8 mouse cellular contexts compared by ENCODE assay signal in genomic region chr12:112955800-112956199, GRCm38 (mm10). TPM values are rescaled to one million over a fixed set of nuclear protein-coding genes. Genes with fewer than 3 reads are reported as not detected.
A peak's percentile ranks its signal among the peaks of the same experiment; 100 is the strongest.
DNase-seq lines count a peak whose midpoint lies in the region; ATAC-seq and TF ChIP-seq lines count a peak whose summit lies in the region.

No protein-coding gene starts in this region.

- H3K4me3 ChIP-seq in testis, adult 2 months (ENCODE audit: control insufficient read depth, low read depth, low read length) = no peak overlapping the region
- H3K4me3 ChIP-seq in intestine, postnatal 0 days (ENCODE audit: low read depth, low read length) = no peak overlapping the region
- H3K4me3 ChIP-seq in limb, embryonic 10.5 days = no peak overlapping the region
- no peak overlapping the region for H3K4me3 ChIP-seq in midbrain, embryonic 13.5 days (replicated peaks)

- H3K27me3 ChIP-seq in testis, adult 2 months (ENCODE audit: control insufficient read depth, insufficient read depth, low read length) = no peaks in the 10 kb centered on the region
- no peaks in the 10 kb centered on the region for H3K27me3 ChIP-seq in intestine, postnatal 0 days (replicated peaks; ENCODE audit: control insufficient read depth, insufficient read depth, low read length)
- no peaks in the 10 kb centered on the region for H3K27me3 ChIP-seq in limb, embryonic 10.5 days (ENCODE audit: low read depth, poor library complexity, severe bottlenecking)
- no peaks in the 10 kb centered on the region for H3K27me3 ChIP-seq in midbrain, embryonic 13.5 days

- 19% methylated on average over 4 of the region's 4 CpGs for WGBS in intestine, postnatal 0 days
- WGBS in limb, embryonic 10.5 days = 41% methylated on average over 4 of the region's 4 CpGs
- 32% methylated on average over 4 of the region's 4 CpGs for WGBS in midbrain, embryonic 13.5 days

- peak; percentile 68; the same call in 1 of the 2 replicates for TF ChIP-seq CTCF in testis, adult 2 months (IDR thresholded peaks at IDR 0.05; ENCODE audit: control insufficient read depth, insufficient read depth, insufficient replicate concordance, low read depth, low read length)
- TF ChIP-seq CTCF in intestine, postnatal 0 days (IDR thresholded peaks at IDR 0.05; ENCODE audit: low read depth) = peak; percentile 93

- no peaks in the 10 kb centered on the region for H3K9me3 ChIP-seq in intestine, postnatal 0 days (ENCODE audit: control insufficient read depth)
- H3K9me3 ChIP-seq in limb, embryonic 10.5 days (replicated peaks) = no peaks in the 10 kb centered on the region
- H3K9me3 ChIP-seq in midbrain, embryonic 13.5 days = no peaks in the 10 kb centered on the region

- no peak for TF ChIP-seq POLR2A in testis, adult 2 months (IDR thresholded peaks at IDR 0.05; ENCODE audit: control insufficient read depth, low read depth, low read length)

- no peak overlapping the region for H3K9ac ChIP-seq in intestine, postnatal 0 days (ENCODE audit: low read depth, low read length)
- no peak overlapping the region for H3K9ac ChIP-seq in midbrain, embryonic 13.5 days (replicated peaks)

- no peak overlapping the region for H3K27ac ChIP-seq in testis, adult 2 months (ENCODE audit: control insufficient read depth, insufficient read depth, low read depth, low read length)
- no peak overlapping the region for H3K27ac ChIP-seq in intestine, postnatal 0 days (ENCODE audit: low read depth, low read length)
- no peak overlapping the region for H3K27ac ChIP-seq in limb, embryonic 10.5 days
- no peak overlapping the region for H3K27ac ChIP-seq in midbrain, embryonic 13.5 days

- DNase-seq in testis, postnatal 14 days (ENCODE audit: low spot score) = no peak
- DNase-seq in cerebellum, postnatal 14 days = peak; percentile 91 to 93
- peak; percentile 79 for DNase-seq in gastrocnemius, adult 18-20 months (ENCODE audit: low spot score)
- peak; percentile 79 for DNase-seq in limb, embryonic 10.5 days (ENCODE audit: low spot score)
- DNase-seq in spleen, postnatal 14 days (ENCODE audit: low spot score in 2 of 2) = peak; percentile 57 to 74

- peaks cover 3% of the 10 kb centered on the region; the same call in 1 of the 2 replicates for H3K36me3 ChIP-seq in testis, adult 2 months (ENCODE audit: control insufficient read depth, insufficient read depth, low read length)
- peaks cover 21% of the 10 kb centered on the region for H3K36me3 ChIP-seq in intestine, postnatal 0 days (ENCODE audit: control insufficient read depth, insufficient read depth)
- H3K36me3 ChIP-seq in limb, embryonic 10.5 days = peaks cover 42% of the 10 kb centered on the region
- H3K36me3 ChIP-seq in midbrain, embryonic 13.5 days = peaks cover 15% of the 10 kb centered on the region

- ATAC-seq in intestine, postnatal 0 days = peak; percentile 25
- peak; percentile 59; the same call in 1 of the 2 replicates for ATAC-seq in midbrain, embryonic 13.5 days

- H3K4me2 ChIP-seq in intestine, postnatal 0 days (replicated peaks; ENCODE audit: low read depth) = no peak overlapping the region
- H3K4me2 ChIP-seq in midbrain, embryonic 13.5 days (replicated peaks) = no peak overlapping the region

- H3K4me1 ChIP-seq in testis, adult 2 months (ENCODE audit: control insufficient read depth, insufficient read depth, low read length) = peaks cover 10% of the 10 kb centered on the region
- 0 out of 2 replicates have a peak, but pooled peaks cover 2% of the 10 kb centered on the region for H3K4me1 ChIP-seq in intestine, postnatal 0 days (replicated peaks; ENCODE audit: control insufficient read depth, insufficient read depth, low read length)
- peaks cover 27% of the 10 kb centered on the region for H3K4me1 ChIP-seq in limb, embryonic 10.5 days
- peaks cover 12% of the 10 kb centered on the region for H3K4me1 ChIP-seq in midbrain, embryonic 13.5 days (replicated peaks)

RNA-seq across cellular contexts. Expression of gene Nudt14, which starts 13.9 kb away (rescaled TPM):
- 14.8 and 15.6 TPM in 2 replicates for polyA plus RNA-seq in testis, adult 2 months (2012; rRNA removed)
- total RNA-seq in gastrocnemius, adult 18-20 months (2021) = 1 to 10 TPM; 6.5 to 7.6 TPM
- polyA plus RNA-seq in intestine, postnatal 0 days (2015; fragmentation: Nextera tagmentation; extraction: Ambion mirVana) = 90.6 and 92.1 TPM in 2 replicates
- 76.7 and 79.7 TPM in 2 replicates for polyA plus RNA-seq in limb, embryonic 10.5 days (2016; fragmentation: Nextera tagmentation; extraction: Ambion mirVana)
- polyA plus RNA-seq in midbrain, embryonic 13.5 days (2015; fragmentation: Nextera tagmentation; extraction: Ambion mirVana) = 53.7 and 61.9 TPM in 2 replicates

RNA-seq across cellular contexts. Expression of gene Btbd6, which starts 20.5 kb away (rescaled TPM):
- 5.5 and 7.5 TPM in 2 replicates for polyA plus RNA-seq in testis, adult 2 months (2012; rRNA removed)
- total RNA-seq in gastrocnemius, adult 18-20 months (2021) = 10 to 100 TPM; 19.6 to 20.4 TPM
- 13.1 and 13.3 TPM in 2 replicates for polyA plus RNA-seq in intestine, postnatal 0 days (2015; fragmentation: Nextera tagmentation; extraction: Ambion mirVana)
- polyA plus RNA-seq in limb, embryonic 10.5 days (2016; fragmentation: Nextera tagmentation; extraction: Ambion mirVana) = 25.6 and 27.9 TPM in 2 replicates
- polyA plus RNA-seq in midbrain, embryonic 13.5 days (2015; fragmentation: Nextera tagmentation; extraction: Ambion mirVana) = 36.1 and 37.8 TPM in 2 replicates

RNA-seq across cellular contexts. Expression of gene Jag2, which starts 26.2 kb away (rescaled TPM):
- 9.4 and 10.9 TPM in 2 replicates for polyA plus RNA-seq in testis, adult 2 months (2012; rRNA removed)
- 10 to 100 TPM; 22.1 to 24.0 TPM for total RNA-seq in gastrocnemius, adult 18-20 months (2021)
- 1.4 and 1.6 TPM in 2 replicates for polyA plus RNA-seq in intestine, postnatal 0 days (2015; fragmentation: Nextera tagmentation; extraction: Ambion mirVana)
- polyA plus RNA-seq in limb, embryonic 10.5 days (2016; fragmentation: Nextera tagmentation; extraction: Ambion mirVana) = 3.5 and 4.5 TPM in 2 replicates
- polyA plus RNA-seq in midbrain, embryonic 13.5 days (2015; fragmentation: Nextera tagmentation; extraction: Ambion mirVana) = 9.4 and 10.5 TPM in 2 replicates

RNA-seq across cellular contexts. Expression of gene Brf1, which starts 44.7 kb away (rescaled TPM):
- polyA plus RNA-seq in testis, adult 2 months (2012; rRNA removed) = 67.1 and 67.8 TPM in 2 replicates
- 10 to 100 TPM; 17.8 to 18.5 TPM for total RNA-seq in gastrocnemius, adult 18-20 months (2021)
- polyA plus RNA-seq in intestine, postnatal 0 days (2015; fragmentation: Nextera tagmentation; extraction: Ambion mirVana) = 17.9 and 21.3 TPM in 2 replicates
- 53.5 and 65.9 TPM in 2 replicates for polyA plus RNA-seq in limb, embryonic 10.5 days (2016; fragmentation: Nextera tagmentation; extraction: Ambion mirVana)
- 60.3 and 61.9 TPM in 2 replicates for polyA plus RNA-seq in midbrain, embryonic 13.5 days (2015; fragmentation: Nextera tagmentation; extraction: Ambion mirVana)

RNA-seq across cellular contexts. Expression of gene Pacs2, which starts 58.5 kb away (rescaled TPM):
- polyA plus RNA-seq in testis, adult 2 months (2012; rRNA removed) = 216 and 228 TPM in 2 replicates
- 10 to 100 TPM; 33.7 to 35.0 TPM for total RNA-seq in gastrocnemius, adult 18-20 months (2021)
- 5.1 and 5.2 TPM in 2 replicates for polyA plus RNA-seq in intestine, postnatal 0 days (2015; fragmentation: Nextera tagmentation; extraction: Ambion mirVana)
- polyA plus RNA-seq in limb, embryonic 10.5 days (2016; fragmentation: Nextera tagmentation; extraction: Ambion mirVana) = 11.7 and 11.8 TPM in 2 replicates
- 23.8 and 26.5 TPM in 2 replicates for polyA plus RNA-seq in midbrain, embryonic 13.5 days (2015; fragmentation: Nextera tagmentation; extraction: Ambion mirVana)
